In the genomic region with DNA sequence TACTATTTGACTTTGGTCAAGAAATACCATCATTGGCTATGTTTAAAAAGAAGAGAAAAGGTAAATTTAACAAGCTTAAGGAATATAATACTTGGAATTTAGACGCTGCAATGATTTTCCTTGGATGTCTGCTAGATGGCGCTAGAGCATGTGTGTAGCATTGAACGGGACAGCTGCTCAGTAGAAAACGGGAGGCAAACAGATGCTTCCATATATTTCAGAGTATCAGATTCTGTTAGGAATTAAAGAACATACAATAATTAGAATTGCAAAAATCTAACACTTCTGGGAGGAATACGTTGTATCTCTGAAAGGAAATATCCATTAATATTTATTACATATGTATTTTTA, we compare ENCODE assay signal across 8 mouse cellular contexts.
DNase-seq lines count a peak whose midpoint lies in the region; ATAC-seq and TF ChIP-seq lines count a peak whose summit lies in the region.

No protein-coding gene starts in this region.

- no peak overlapping the region for H3K27ac ChIP-seq in limb, embryonic 11.5 days (replicated peaks; ENCODE audit: low read depth, low read length)
- no peak overlapping the region for H3K27ac ChIP-seq in limb, embryonic 10.5 days
- H3K27ac ChIP-seq in hindbrain, embryonic 15.5 days (replicated peaks), result no peak overlapping the region

- no peaks in the 10 kb centered on the region for H3K9me3 ChIP-seq in limb, embryonic 11.5 days (ENCODE audit: control insufficient read depth, low read length)
- H3K9me3 ChIP-seq in limb, embryonic 10.5 days (replicated peaks), result no peaks in the 10 kb centered on the region
- H3K9me3 ChIP-seq in hindbrain, embryonic 15.5 days, result no peaks in the 10 kb centered on the region

- TF ChIP-seq CTCF in lung, adult 2 months (IDR thresholded peaks at IDR 0.05; ENCODE audit: insufficient read depth, low read length), result peak; percentile 37; the same call in 1 of the 2 replicates

- H3K36me3 ChIP-seq in limb, embryonic 11.5 days (ENCODE audit: control insufficient read depth, insufficient read depth, low read length), result no peaks in the 10 kb centered on the region
- H3K36me3 ChIP-seq in limb, embryonic 10.5 days, result no peaks in the 10 kb centered on the region
- H3K36me3 ChIP-seq in hindbrain, embryonic 15.5 days, result no peaks in the 10 kb centered on the region

- DNase-seq in limb, embryonic 11.5 days (ENCODE audit: low spot score), result peak; percentile 53
- no peak for DNase-seq in limb, embryonic 10.5 days (ENCODE audit: low spot score)
- DNase-seq in c-Kit-positive CD71-negative TER-119-negative erythroid progenitor cells, embryonic 14.5 days (ENCODE audit: low read depth), result peak; percentile 10
- DNase-seq in fibroblast of lung, adult 2 months (ENCODE audit: low read depth), result peak; percentile 6
- no peak for DNase-seq in lung, adult 2 months
- peak; percentile 36 to 72 for DNase-seq in right cerebral cortex, adult 2 months (ENCODE audit: low spot score in 2 of 2)
- DNase-seq in spleen, adult 12 weeks (ENCODE audit: low spot score), result no peak

- no peaks in the 10 kb centered on the region for H3K4me1 ChIP-seq in limb, embryonic 11.5 days (ENCODE audit: control insufficient read depth, insufficient read depth, low read length)
- H3K4me1 ChIP-seq in limb, embryonic 10.5 days, result no peaks in the 10 kb centered on the region
- H3K4me1 ChIP-seq in hindbrain, embryonic 15.5 days (replicated peaks), result no peaks in the 10 kb centered on the region
- H3K4me1 ChIP-seq in lung, adult 2 months (ENCODE audit: control insufficient read depth, insufficient read depth, low read length), result no peaks in the 10 kb centered on the region

- H3K9ac ChIP-seq in limb, embryonic 11.5 days (ENCODE audit: low read length), result no peak overlapping the region
- H3K9ac ChIP-seq in hindbrain, embryonic 15.5 days, result no peak overlapping the region

- no peak overlapping the region for H3K4me2 ChIP-seq in limb, embryonic 11.5 days (ENCODE audit: low read depth, severe bottlenecking)
- peak overlapping the region; percentile 59 for H3K4me2 ChIP-seq in hindbrain, embryonic 15.5 days

- 6% methylated on average over 5 of the region's 5 CpGs for WGBS in limb, embryonic 11.5 days
- WGBS in limb, embryonic 10.5 days, result 4% methylated on average over 5 of the region's 5 CpGs
- WGBS in hindbrain, embryonic 15.5 days, result 4% methylated on average over 5 of the region's 5 CpGs
- 2% methylated on average over 5 of the region's 5 CpGs for WGBS in lung, adult 2 months

- TF ChIP-seq POLR2A in lung, adult 2 months (IDR thresholded peaks at IDR 0.05; ENCODE audit: borderline replicate concordance, extremely low read depth, low read depth, low read length), result no peak

- peak; percentile 26; the same call in 1 of the 2 replicates for ATAC-seq in limb, embryonic 11.5 days (ENCODE audit: insufficient number of reproducible peaks, low FRiP score, low TSS enrichment, low read depth)
- peak; percentile 77 for ATAC-seq in hindbrain, embryonic 15.5 days (ENCODE audit: low FRiP score, low read depth)

- H3K4me3 ChIP-seq in limb, embryonic 11.5 days (ENCODE audit: low read depth, low read length), result no peak overlapping the region
- no peak overlapping the region; the same call in 1 of the 2 replicates for H3K4me3 ChIP-seq in limb, embryonic 10.5 days
- H3K4me3 ChIP-seq in hindbrain, embryonic 15.5 days, result no peak overlapping the region
- H3K4me3 ChIP-seq in lung, adult 2 months (replicated peaks; ENCODE audit: extremely low read depth, low read depth, low read length), result no peak overlapping the region

- no peaks in the 10 kb centered on the region for H3K27me3 ChIP-seq in limb, embryonic 11.5 days (ENCODE audit: control insufficient read depth, insufficient read depth, low read length)
- no peaks in the 10 kb centered on the region for H3K27me3 ChIP-seq in limb, embryonic 10.5 days (ENCODE audit: low read depth, poor library complexity, severe bottlenecking)
- no peaks in the 10 kb centered on the region for H3K27me3 ChIP-seq in hindbrain, embryonic 15.5 days

Comparison
In these comparisons a context has a peak if more than half of its experiments do, and no peak if none do; other contexts are left out.
1. DNase-seq: peak in limb, embryonic 11.5 days (single experiment), c-Kit-positive CD71-negative TER-119-negative erythroid progenitor cells, embryonic 14.5 days (single experiment), fibroblast of lung, adult 2 months (single experiment) and right cerebral cortex, adult 2 months (2 of 2); none in limb, embryonic 10.5 days (single experiment), lung, adult 2 months (single experiment) and spleen, adult 12 weeks (single experiment).